Mouse (Mus musculus) ovary, adult 10 weeks (tissue): Measurements from ENCODE around the gene Gm17387. TPM values are rescaled to one million over a fixed set of nuclear protein-coding genes. Genes with fewer than 3 reads are reported as not detected.

Source experiments
- polyA plus RNA-seq: library from polyadenylated mRNA; stranded (reverse); fragments of 350-450 nt; fragmentation: Illumina TruSeq; extraction: RNeasy Lipid Tissue Mini Kit (QIAGEN cat#74804); gene quantifications from one replicate; pipeline ENCODE4 v1.2.3, GENCODE M21; 2014

Gm17387 gene
- not detected for polyA plus RNA-seq

GRCm38 (mm10) chr7:141028831-141029230, at the start of gene Gm17387:
Gene Gm17387, plus strand, starts transcription at chr7:141029131.

GRCm38 (mm10) chr7:141010593-141010992, 18.3 kb upstream of the Gm17387 start, which contains the start of gene Ifitm3:
Gene Ifitm3, minus strand, starts transcription at chr7:141010770.

DNA sequence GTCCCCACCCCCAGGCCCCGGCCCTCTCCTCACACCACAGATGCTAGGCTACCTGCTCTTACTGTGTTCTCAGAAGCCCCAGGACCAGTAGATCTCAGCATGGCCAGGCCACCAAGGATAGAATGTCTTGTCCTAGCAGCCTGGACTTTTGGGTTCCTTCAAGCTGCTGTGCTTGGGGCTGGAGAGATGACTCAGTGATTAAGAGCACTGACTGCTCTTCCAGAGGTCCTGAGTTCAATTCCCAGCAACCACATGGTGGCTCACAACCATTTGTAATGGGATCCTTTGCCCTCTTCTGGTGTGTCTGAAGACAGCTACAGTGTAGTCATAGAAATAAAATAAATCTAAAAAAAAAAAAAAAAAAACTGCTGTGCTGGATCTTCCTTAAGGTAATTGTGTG, 11.1 kb upstream of the Gm17387 start, which contains the start of gene Ifitm6:
Ifitm6 (minus strand) TSS at position 101 of the 400 bp plus-strand sequence.

DNA sequence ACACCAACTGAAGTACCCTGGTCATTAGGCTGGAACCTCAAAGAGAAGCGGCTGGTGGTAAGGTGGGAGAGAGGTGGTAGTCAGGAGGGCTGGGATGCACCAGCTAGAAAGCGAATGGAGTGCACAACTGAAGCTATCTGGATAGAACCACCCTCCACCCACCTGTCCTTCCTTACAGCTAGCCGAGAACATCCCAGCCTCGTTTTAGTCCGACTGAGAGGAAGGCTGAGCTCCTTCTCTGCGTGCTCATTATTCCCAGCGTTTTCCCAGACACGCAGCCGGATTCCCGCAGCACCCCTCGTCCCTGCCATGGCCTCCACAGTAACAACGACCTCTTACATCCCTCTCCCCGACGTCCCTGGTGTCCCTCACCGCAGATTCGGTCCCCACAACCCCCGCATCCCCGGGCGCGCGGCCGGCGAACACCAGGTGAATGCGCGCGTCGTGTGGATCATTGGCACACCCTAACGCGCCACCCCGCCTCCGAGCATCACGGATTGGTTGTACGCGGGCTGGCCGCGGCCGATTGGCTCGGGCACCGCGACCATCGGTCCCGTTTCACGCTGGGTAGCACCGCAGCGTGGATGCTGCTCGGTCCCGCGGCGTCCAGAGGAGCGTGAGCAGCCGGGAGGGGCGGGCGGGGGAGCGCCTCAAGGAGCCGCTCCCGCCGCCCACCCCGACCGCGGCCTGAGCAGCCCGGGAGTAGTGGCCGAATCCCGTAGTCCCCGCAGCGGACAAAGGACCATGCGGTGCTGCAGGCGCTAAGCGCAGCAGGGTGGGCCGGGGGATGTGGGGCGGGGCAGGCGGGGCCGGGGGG, 31.7 kb downstream of the Gm17387 start, which contains the start of gene B4galnt4:
B4galnt4 (plus strand) TSS at position 679 of the 817 bp plus-strand sequence.

DNA sequence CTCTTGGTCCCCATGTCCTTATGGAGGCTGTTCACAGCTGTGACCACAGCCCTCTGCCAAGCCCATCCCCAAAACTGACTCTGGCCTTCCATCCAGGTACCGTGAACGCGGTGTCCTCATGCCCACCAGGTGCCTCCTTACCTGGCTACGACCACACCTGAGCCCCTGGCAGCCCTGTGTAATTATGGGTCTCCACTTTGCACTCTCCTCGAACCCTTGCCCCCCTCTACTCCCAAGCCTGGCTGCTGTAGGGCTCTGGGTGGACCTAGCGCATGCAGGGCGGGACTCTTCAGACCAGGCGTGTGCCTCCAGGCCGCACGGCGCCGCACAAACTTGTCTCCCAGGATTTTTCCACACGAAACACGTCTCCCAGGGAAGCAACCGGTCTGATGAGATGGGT, 48.9 kb downstream of the Gm17387 start, which contains the start of gene Pkp3:
Pkp3 (plus strand) TSS at position 378 of the 400 bp plus-strand sequence.

Other genes starting within 250 kb of the Gm17387 start
- gene Syce1, start 241.3 kb upstream of the Gm17387 start, polyA plus RNA-seq, result not detected
- gene Zfp941, start 207.0 kb upstream of the Gm17387 start, polyA plus RNA-seq, result 0.91 TPM
- 1.1 TPM for gene Urah, start 194.1 kb upstream of the Gm17387 start, polyA plus RNA-seq
- not detected for gene Scgb1c1, start 183.6 kb upstream of the Gm17387 start, polyA plus RNA-seq
- not detected for gene Odf3, start 181.3 kb upstream of the Gm17387 start, polyA plus RNA-seq
- not detected for gene Gm45785, start 172.8 kb upstream of the Gm17387 start, polyA plus RNA-seq
- gene Ric8a, start 172.2 kb upstream of the Gm17387 start, polyA plus RNA-seq, result 3.4 TPM
- gene Bet1l, start 171.6 kb upstream of the Gm17387 start, polyA plus RNA-seq, result 1.5 TPM
- gene Psmd13, start 147.2 kb upstream of the Gm17387 start, polyA plus RNA-seq, result 107 TPM
- gene Sirt3, start 146.8 kb upstream of the Gm17387 start, polyA plus RNA-seq, result 1.9 TPM
- gene Cox8b, start 128.7 kb upstream of the Gm17387 start, polyA plus RNA-seq, result not detected
- gene Nlrp6, start 108.2 kb upstream of the Gm17387 start, polyA plus RNA-seq, result not detected
- 1.5 TPM for gene Pgghg, start 87.7 kb upstream of the Gm17387 start, polyA plus RNA-seq
- gene Ifitm5, start 78.8 kb upstream of the Gm17387 start, polyA plus RNA-seq, result not detected
- gene Gm45717, start 73.2 kb upstream of the Gm17387 start, polyA plus RNA-seq, result not detected
- 100 TPM for gene Ifitm2, start 73.1 kb upstream of the Gm17387 start, polyA plus RNA-seq
- 17.8 TPM for gene Ifitm1, start 61.9 kb upstream of the Gm17387 start, polyA plus RNA-seq
- 13.0 TPM for gene Ifitm3, start 18.4 kb upstream of the Gm17387 start, polyA plus RNA-seq
- gene Ifitm6, start 11.2 kb upstream of the Gm17387 start, polyA plus RNA-seq, result 3.7 TPM
- not detected for gene B4galnt4, start 32.0 kb downstream of the Gm17387 start, polyA plus RNA-seq
- gene Pkp3, start 49.1 kb downstream of the Gm17387 start, polyA plus RNA-seq, result not detected
- gene Sigirr, start 71.4 kb downstream of the Gm17387 start, polyA plus RNA-seq, result not detected
- not detected for gene Ano9, start 88.7 kb downstream of the Gm17387 start, polyA plus RNA-seq
- gene Ptdss2, start 93.3 kb downstream of the Gm17387 start, polyA plus RNA-seq, result 21.8 TPM
- gene Rnh1, start 143.7 kb downstream of the Gm17387 start, polyA plus RNA-seq, result 1.00 TPM
- gene Hras, start 164.9 kb downstream of the Gm17387 start, polyA plus RNA-seq, result 3.6 TPM
- 0.77 TPM for gene Lrrc56, start 165.0 kb downstream of the Gm17387 start, polyA plus RNA-seq
- gene Lmntd2, start 184.9 kb downstream of the Gm17387 start, polyA plus RNA-seq, result not detected
- gene Rassf7, start 186.7 kb downstream of the Gm17387 start, polyA plus RNA-seq, result 0.80 TPM
- 26.7 TPM for gene Phrf1, start 199.7 kb downstream of the Gm17387 start, polyA plus RNA-seq
- gene Irf7, start 237.3 kb downstream of the Gm17387 start, polyA plus RNA-seq, result 7.9 TPM
- 1.1 TPM for gene Cdhr5, start 247.7 kb downstream of the Gm17387 start, polyA plus RNA-seq